Mouse (Mus musculus) midbrain, postnatal 0 days (tissue): ENCODE results near the gene Rhov. TPM values are rescaled to one million over a fixed set of nuclear protein-coding genes. Genes with fewer than 3 reads are reported as not detected.

Source experiments
- ATAC-seq: fragments of 200-750 bp; cut with Nextera tagmentation; 2 replicates; pipeline ENCODE4 v1.8.0; 2017; ENCODE audit warnings: moderate number of reproducible peaks, mild to moderate bottlenecking, moderate TSS enrichment, moderate library complexity; ENCODE audit not compliant: low FRiP score
- DNase-seq: peaks from one replicate; pipeline ENCODE4 v3.0.0-alpha.2; 2015; ENCODE audit warnings: low spot score
- H3K27ac ChIP-seq: fragments of 300-500 bp; sonication (generic); 2 replicates; pipeline ENCODE4 v1.5.1; 2014; ENCODE audit warnings: low read depth, mild to moderate bottlenecking, low read length, mixed read lengths
- H3K27me3 ChIP-seq: fragments of 300-500 bp; sonication (generic); 2 replicates; pipeline ENCODE4 v1.6.1; 2014; ENCODE audit warnings: low read length, control low read depth, mixed read lengths; ENCODE audit not compliant: insufficient read depth
- H3K36me3 ChIP-seq: fragments of 300-500 bp; sonication (generic); 2 replicates; pipeline ENCODE4 v1.6.1; 2014; ENCODE audit warnings: low read length, control low read depth, mixed read lengths; ENCODE audit not compliant: insufficient read depth
- H3K4me1 ChIP-seq: fragments of 300-500 bp; sonication (generic); 2 replicates; pipeline ENCODE4 v1.6.1; 2014; ENCODE audit warnings: mild to moderate bottlenecking, control low read depth, antibody characterized with exemption, low read length, mixed read lengths; ENCODE audit not compliant: insufficient read depth
- H3K4me2 ChIP-seq: fragments of 300-500 bp; sonication (generic); 2 replicates; pipeline ENCODE4 v1.6.1; 2014; ENCODE audit warnings: low read depth, mild to moderate bottlenecking, low read length, mixed read lengths; ENCODE audit not compliant: poor library complexity, severe bottlenecking
- H3K4me3 ChIP-seq: fragments of 300-500 bp; sonication (generic); 2 replicates; pipeline ENCODE4 v1.5.1; 2014; ENCODE audit warnings: low read depth, mild to moderate bottlenecking, low read length, moderate library complexity
- H3K9ac ChIP-seq: fragments of 300-500 bp; sonication (generic); replicated peaks from 2 replicates; pipeline ENCODE4 v1.6.1; 2014; ENCODE audit warnings: mild to moderate bottlenecking, low read length, moderate library complexity, mixed read lengths; ENCODE audit not compliant: poor library complexity, severe bottlenecking
- H3K9me3 ChIP-seq: fragments of 300-500 bp; sonication (generic); 2 replicates; pipeline ENCODE4 v1.6.1; 2016; ENCODE audit warnings: low read length, control low read depth
- CTCF ChIP-seq: IDR thresholded peaks from 2 replicates; pipeline ENCODE4 v1.5.1; 2016; ENCODE audit warnings: antibody characterized with exemption, mild to moderate bottlenecking
- WGBS: fragments of 180-500 bp; shearing (Covaris S2); extraction: QIAGEN DNeasy Blood & Tissue Kit; methylation state at CpG from one replicate; pipeline ENCODE4 v1.1.7; 2014; 5-methylcytosine and 5-hydroxymethylcytosine counted together
- polyA plus RNA-seq: library from polyadenylated mRNA; unstranded; fragments of >200 nt; fragmentation: Nextera tagmentation; extraction: Ambion mirVana; gene quantifications from 2 replicates; pipeline ENCODE4 v1.2.1, GENCODE M21; 2015
- total RNA-seq: library from RNA; depleted of rRNA; stranded (reverse); fragments of >200 nt; gene quantifications from 2 replicates; pipeline ENCODE4 v1.2.3, GENCODE M21; 2014; rRNA removed

Gene Rhov
- total RNA-seq: 24.5 and 32.7 TPM in 2 replicates
- polyA plus RNA-seq: 37.7 and 43.7 TPM in 2 replicates

GRCm38 (mm10) chr2:119270643-119271331, at the start of gene Rhov:
TSS of gene Rhov (minus strand) at chr2:119271272.
- Histone ChIP-seq H3K9me3 (no peaks in the 10 kb centered on the region), H3K4me3 (peak within 1 kb of the TSS; percentile 85), H3K9ac (peak within 1 kb of the TSS; percentile 96), H3K36me3 (no peaks in the 10 kb centered on the region), H3K4me1 (peaks cover 10% of the 10 kb centered on the region; the same call in 1 of the 2 replicates), H3K4me2 (peak within 1 kb of the TSS; percentile 73), H3K27me3 (no peaks in the 10 kb centered on the region), H3K27ac (peak within 1 kb of the TSS; percentile 86)
- WGBS: under 1% methylated on average over 44 of the region's 49 CpGs
- peak; percentile 70 for TF ChIP-seq CTCF
- ATAC-seq (peak; percentile 86), DNase-seq (peak; percentile 83)

GRCm38 (mm10) chr2:119320571-119320970, 49.5 kb upstream of the Rhov start:
- DNase-seq (no peak), ATAC-seq (no peak)
- 65% methylated on average over 8 of the region's 8 CpGs for WGBS
- no peak overlapping the region for H3K4me3 ChIP-seq
- no peak overlapping the region for H3K9ac ChIP-seq
- no peak overlapping the region for H3K27ac ChIP-seq
- no peaks in the 10 kb centered on the region for H3K36me3 ChIP-seq
- no peak overlapping the region for H3K4me2 ChIP-seq
- peaks cover 18% of the 10 kb centered on the region for H3K4me1 ChIP-seq
- no peaks in the 10 kb centered on the region for H3K9me3 ChIP-seq
- no peak for TF ChIP-seq CTCF
- peaks cover 62% of the 10 kb centered on the region for H3K27me3 ChIP-seq

- no peak for TF ChIP-seq CTCF
- WGBS: 74% methylated on average over 3 of the region's 3 CpGs
- peaks cover 55% of the 10 kb centered on the region for H3K27me3 ChIP-seq
These were observed 47.1 kb upstream of the Rhov start for GRCm38 (mm10) chr2:119318043-119318710.

DNA sequence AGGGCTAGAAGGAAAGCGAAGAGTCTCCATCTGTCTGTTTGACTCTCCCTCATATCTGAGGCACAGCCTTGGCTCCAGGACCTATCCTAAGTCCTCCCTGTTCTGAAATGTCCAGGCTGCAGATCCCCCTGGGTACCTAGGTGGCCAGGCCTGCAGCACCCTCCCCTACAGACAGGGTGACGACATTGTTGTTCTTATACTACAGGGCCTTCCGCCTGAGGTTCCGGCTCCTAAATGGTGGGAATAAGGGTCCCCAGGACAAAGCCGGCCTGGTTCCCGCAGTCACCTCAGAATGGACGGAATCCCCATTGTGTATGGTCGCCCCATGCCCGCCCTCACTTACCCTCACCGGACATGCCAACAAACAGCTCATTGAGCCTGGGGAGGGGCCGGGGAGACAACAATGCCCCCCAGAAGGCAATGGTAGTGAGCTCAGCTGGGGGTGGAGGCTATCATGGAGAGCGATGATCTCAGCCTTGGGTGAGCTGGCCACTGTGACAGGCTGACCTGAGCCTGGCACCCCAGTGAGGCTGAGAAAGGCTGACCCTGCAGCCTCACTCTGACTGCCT, 43.8 kb upstream of the Rhov start:
- no peak overlapping the region for H3K27ac ChIP-seq
- DNase-seq (no peak), ATAC-seq (no peak)
- WGBS: 61% methylated on average over 12 of the region's 12 CpGs
- H3K4me2 ChIP-seq: no peak overlapping the region
- H3K9ac ChIP-seq: no peak overlapping the region
- H3K9me3 ChIP-seq: no peaks in the 10 kb centered on the region
- H3K4me1 ChIP-seq: no peaks in the 10 kb centered on the region
- peaks cover 27% of the 10 kb centered on the region for H3K27me3 ChIP-seq
- H3K4me3 ChIP-seq: no peak overlapping the region
- no peaks in the 10 kb centered on the region for H3K36me3 ChIP-seq
- TF ChIP-seq CTCF: no peak

More at GRCm38 (mm10) chr2:119318043-119318710, 47.1 kb upstream of the Rhov start:
- Histone ChIP-seq H3K4me2 (no peak overlapping the region), H3K9ac (no peak overlapping the region), H3K36me3 (no peaks in the 10 kb centered on the region), H3K9me3 (no peaks in the 10 kb centered on the region), H3K4me3 (no peak overlapping the region), H3K4me1 (peaks cover 8% of the 10 kb centered on the region), H3K27ac (no peak overlapping the region)
- DNase-seq (no peak), ATAC-seq (no peak)

GRCm38 (mm10) chr2:119313780-119314479, 42.9 kb upstream of the Rhov start:
- ATAC-seq (no peak), DNase-seq (no peak)
- TF ChIP-seq CTCF: no peak
- H3K4me1 ChIP-seq: no peaks in the 10 kb centered on the region
- H3K9ac ChIP-seq: no peak overlapping the region
- 37% methylated on average over 10 of the region's 10 CpGs for WGBS
- no peaks in the 10 kb centered on the region for H3K36me3 ChIP-seq
- no peak overlapping the region for H3K4me2 ChIP-seq
- no peak overlapping the region for H3K4me3 ChIP-seq
- H3K27me3 ChIP-seq: peaks cover 27% of the 10 kb centered on the region
- H3K9me3 ChIP-seq: no peaks in the 10 kb centered on the region
- no peak overlapping the region for H3K27ac ChIP-seq
